Mouse (Mus musculus): ENCODE measurements at regions not wholly inside any gene's neighbourhood (a gene's known extent, or its start where the extent isn't known, plus 50 kb on each side); places are given as distances from the start of the nearest gene placed in this dataset.

- DNase-seq = peak; percentile 39 to 75
Observed at GRCm38 (mm10) chr3:129450671-129451070, 81.5 kb upstream of the Elovl6 start.

- no peak for DNase-seq
Observed at GRCm38 (mm10) chr3:129470088-129470487, 62.1 kb upstream of the Elovl6 start.

- no peak for DNase-seq
Observed at GRCm38 (mm10) chr3:129471332-129471731, 60.8 kb upstream of the Elovl6 start.

GRCm38 (mm10) chr3:129472008-129472407 lies 60.1 kb upstream of the Elovl6 start:
- DNase-seq = no peak

- no peak for DNase-seq
Observed at GRCm38 (mm10) chr3:129474451-129474850, 57.7 kb upstream of the Elovl6 start.

GRCm38 (mm10) chr3:129476250-129476649 lies 55.9 kb upstream of the Elovl6 start:
- DNase-seq = no peak

GRCm38 (mm10) chr3:129478093-129478492 lies 54.1 kb upstream of the Elovl6 start:
- DNase-seq = no peak

GRCm38 (mm10) chr3:129481293-129481692 lies 50.9 kb upstream of the Elovl6 start:
- DNase-seq = no peak
